Mouse (Mus musculus) ES-E14 (cell line): ENCODE data around the gene Taok3.

Experiments used
- CHD2 ChIP-seq: IDR thresholded peaks from 2 replicates; pipeline ENCODE4 v1.6.1; 2014; ENCODE audit warnings: mild to moderate bottlenecking, low read depth, low read length, inconsistent platforms
- HCFC1 ChIP-seq: IDR thresholded peaks from 2 replicates; pipeline ENCODE4 v1.6.1; 2012; ENCODE audit warnings: low read length, inconsistent platforms, borderline replicate concordance; ENCODE audit not compliant: insufficient read depth
- MAFK ChIP-seq: IDR thresholded peaks from 2 replicates; pipeline ENCODE4 v1.6.1; 2014; ENCODE audit warnings: mild to moderate bottlenecking, low read depth, low read length, inconsistent platforms; ENCODE audit not compliant: insufficient read depth
- ZC3H11A ChIP-seq: IDR thresholded peaks from 2 replicates; pipeline ENCODE4 v1.6.1; 2012; ENCODE audit warnings: low read depth, mild to moderate bottlenecking, inconsistent platforms, low read length, borderline replicate concordance
- ZNF384 ChIP-seq: IDR thresholded peaks from 2 replicates; pipeline ENCODE4 v1.6.1; 2012; ENCODE audit warnings: low read depth, low read length, inconsistent platforms

DNA sequence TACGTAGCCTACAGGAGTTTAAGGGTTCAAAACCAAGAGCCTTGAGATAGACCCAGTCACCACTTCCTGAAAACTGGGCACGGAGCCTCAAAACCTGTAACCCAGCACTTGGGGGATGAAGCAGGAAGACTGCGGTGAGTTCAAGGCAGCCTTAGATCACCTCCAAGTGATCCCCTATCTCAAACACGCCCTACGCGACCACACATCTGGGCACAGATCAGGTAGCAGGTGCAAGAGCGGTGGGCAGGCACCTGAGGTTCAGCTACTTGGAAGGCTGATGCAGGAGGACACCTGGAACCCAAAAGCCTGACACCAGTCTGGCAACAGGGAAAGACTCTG, 8.2 kb upstream of the Taok3 start:
- TF ChIP-seq HCFC1 (no peak), ZC3H11A (no peak), ZNF384 (no peak), CHD2 (no peak), MAFK (no peak)
